Mouse (Mus musculus): Measurements from ENCODE around the gene Cyp46a1. TPM values are rescaled to one million over a fixed set of nuclear protein-coding genes. Genes with fewer than 3 reads are reported as not detected.
A peak's percentile ranks its signal among the peaks of the same experiment; 100 is the strongest.

Cyp46a1 gene
- polyA plus RNA-seq, 1 experiment from 2014 or later: 23.1 TPM

- H3K9ac ChIP-seq: no peak overlapping the region
- WGBS: 58% methylated on average over 10 of the region's 10 CpGs
Measured at GRCm38 (mm10) chr12:108315818-108316217, 18.4 kb upstream of the Cyp46a1 start.

DNA sequence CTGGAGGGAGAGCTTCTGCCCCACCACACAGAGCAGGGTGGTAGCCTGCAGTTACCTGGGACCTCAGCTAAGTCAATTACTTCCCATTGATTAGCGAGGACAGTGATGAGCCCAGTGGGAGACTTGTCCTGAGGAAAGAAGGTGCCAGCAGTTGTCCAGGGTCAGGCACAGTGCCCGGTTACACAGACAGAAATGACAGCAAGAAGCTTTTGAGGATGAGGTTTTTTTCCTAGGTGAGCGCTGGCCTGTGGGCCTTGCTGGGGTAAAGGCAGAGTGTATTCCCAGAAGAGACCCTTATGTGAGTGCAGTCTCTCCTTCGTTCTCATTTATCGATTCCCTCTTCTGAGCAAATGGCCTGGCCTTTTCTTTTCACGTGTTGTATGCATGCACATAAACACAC, 17.5 kb upstream of the Cyp46a1 start:
- no peak overlapping the region for H3K9ac ChIP-seq
- H3K36me3 ChIP-seq (ENCODE audit: poor library complexity, severe bottlenecking): no peaks in the 10 kb centered on the region
- no peaks in the 10 kb centered on the region for H3K9me3 ChIP-seq (replicated peaks)
- no peak for ATAC-seq
- peaks cover 28% of the 10 kb centered on the region for H3K27me3 ChIP-seq
- 31% methylated on average over 6 of the region's 6 CpGs for WGBS
- H3K4me2 ChIP-seq: no peak overlapping the region
- H3K4me1 ChIP-seq: peaks cover 57% of the 10 kb centered on the region
- no peak overlapping the region for H3K27ac ChIP-seq
- no peak overlapping the region for H3K4me3 ChIP-seq

More at GRCm38 (mm10) chr12:108315818-108316217, 18.4 kb upstream of the Cyp46a1 start:
- no peak for ATAC-seq
- no peaks in the 10 kb centered on the region for H3K9me3 ChIP-seq (replicated peaks)
- peaks cover 49% of the 10 kb centered on the region for H3K4me1 ChIP-seq
- no peak overlapping the region for H3K27ac ChIP-seq
- H3K4me3 ChIP-seq: no peak overlapping the region
- H3K36me3 ChIP-seq (ENCODE audit: poor library complexity, severe bottlenecking): no peaks in the 10 kb centered on the region
- H3K27me3 ChIP-seq: peaks cover 28% of the 10 kb centered on the region
- no peak overlapping the region for H3K4me2 ChIP-seq

- Histone ChIP-seq H3K4me3 (no peak overlapping the region), H3K27me3 (peaks cover 28% of the 10 kb centered on the region), H3K27ac (peak overlapping the region; percentile 52; the same call in 1 of the 2 replicates), H3K4me2 (no peak overlapping the region), H3K36me3 (ENCODE audit: poor library complexity, severe bottlenecking) (no peaks in the 10 kb centered on the region), H3K9ac (no peak overlapping the region), H3K4me1 (peaks cover 61% of the 10 kb centered on the region), H3K9me3 (replicated peaks) (no peaks in the 10 kb centered on the region)
- WGBS: 4% methylated on average over 9 of the region's 9 CpGs
- ATAC-seq: no peak
Measured at GRCm38 (mm10) chr12:108317201-108317738, 16.9 kb upstream of the Cyp46a1 start.

GRCm38 (mm10) chr12:108317826-108318430, 16.3 kb upstream of the Cyp46a1 start:
- no peaks in the 10 kb centered on the region for H3K9me3 ChIP-seq (replicated peaks)
- no peaks in the 10 kb centered on the region for H3K36me3 ChIP-seq (ENCODE audit: poor library complexity, severe bottlenecking)
- peak overlapping the region; percentile 52; the same call in 1 of the 2 replicates for H3K27ac ChIP-seq
- H3K27me3 ChIP-seq: peaks cover 28% of the 10 kb centered on the region
- no peak overlapping the region for H3K4me3 ChIP-seq
- ATAC-seq: no peak
- WGBS: 29% methylated on average over 18 of the region's 18 CpGs
- H3K4me2 ChIP-seq: peak overlapping the region; percentile 39; the same call in 1 of the 2 replicates
- H3K4me1 ChIP-seq: peaks cover 64% of the 10 kb centered on the region
- peak overlapping the region; percentile 27; the same call in 1 of the 2 replicates for H3K9ac ChIP-seq

GRCm38 (mm10) chr12:108318499-108318898, 15.7 kb upstream of the Cyp46a1 start:
- peaks cover 67% of the 10 kb centered on the region for H3K4me1 ChIP-seq
- 31% methylated on average over 35 of the region's 37 CpGs for WGBS
- H3K4me2 ChIP-seq: peak overlapping the region; percentile 39; the same call in 1 of the 2 replicates
- H3K36me3 ChIP-seq (ENCODE audit: poor library complexity, severe bottlenecking): no peaks in the 10 kb centered on the region
- H3K9ac ChIP-seq: peak overlapping the region; percentile 27; the same call in 1 of the 2 replicates
- peaks cover 28% of the 10 kb centered on the region for H3K27me3 ChIP-seq
- no peaks in the 10 kb centered on the region for H3K9me3 ChIP-seq (replicated peaks)
- ATAC-seq: no peak
- no peak overlapping the region for H3K27ac ChIP-seq
- no peak overlapping the region for H3K4me3 ChIP-seq

DNA sequence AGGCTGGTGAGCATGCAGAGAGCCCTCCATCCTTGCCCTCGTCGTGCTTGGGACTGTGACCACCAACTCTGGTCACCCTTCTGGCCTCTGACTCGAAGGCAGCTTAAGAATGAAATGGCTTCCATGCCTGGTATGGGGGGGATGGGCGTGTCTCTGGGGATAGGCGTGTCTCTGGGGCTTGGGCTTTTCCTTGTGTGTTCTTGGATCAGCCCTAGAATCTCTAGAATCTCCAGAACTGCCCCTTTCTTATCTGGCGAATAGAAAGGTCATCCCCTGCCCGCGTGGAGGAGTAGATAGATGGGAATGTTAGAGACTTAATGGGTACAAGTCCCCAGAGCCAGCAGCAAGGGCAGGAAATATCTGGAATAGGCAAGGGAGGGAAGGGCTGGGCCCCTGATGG, 14.1 kb upstream of the Cyp46a1 start:
- WGBS: 1% methylated on average over 8 of the region's 8 CpGs
- ATAC-seq: no peak; the same call in 1 of the 2 replicates
- peaks cover 28% of the 10 kb centered on the region for H3K27me3 ChIP-seq
- H3K9ac ChIP-seq: no peak overlapping the region
- no peaks in the 10 kb centered on the region for H3K9me3 ChIP-seq (replicated peaks)
- peaks cover 67% of the 10 kb centered on the region for H3K4me1 ChIP-seq
- H3K27ac ChIP-seq: peak overlapping the region; percentile 89
- H3K4me3 ChIP-seq: no peak overlapping the region
- H3K4me2 ChIP-seq: peak overlapping the region; percentile 2; the same call in 1 of the 2 replicates
- no peaks in the 10 kb centered on the region for H3K36me3 ChIP-seq (ENCODE audit: poor library complexity, severe bottlenecking)

- ATAC-seq: peak; percentile 68
- Histone ChIP-seq H3K4me2 (peak overlapping the region; percentile 5; the same call in 1 of the 2 replicates), H3K4me3 (no peak overlapping the region), H3K9me3 (replicated peaks) (no peaks in the 10 kb centered on the region), H3K9ac (no peak overlapping the region), H3K4me1 (peaks cover 56% of the 10 kb centered on the region), H3K36me3 (ENCODE audit: poor library complexity, severe bottlenecking) (no peaks in the 10 kb centered on the region), H3K27ac (peak overlapping the region; percentile 80), H3K27me3 (peaks cover 24% of the 10 kb centered on the region)
- 18% methylated on average over 5 of the region's 5 CpGs for WGBS
Measured at GRCm38 (mm10) chr12:108326401-108326800, 7.8 kb upstream of the Cyp46a1 start.

- peak overlapping the region; percentile 64 for H3K4me2 ChIP-seq
- H3K9me3 ChIP-seq (replicated peaks): no peaks in the 10 kb centered on the region
- H3K9ac ChIP-seq: peak overlapping the region; percentile 68
- H3K4me3 ChIP-seq: peak overlapping the region; percentile 41
- peak; percentile 74 for ATAC-seq
- peaks cover 47% of the 10 kb centered on the region for H3K4me1 ChIP-seq
- H3K27me3 ChIP-seq: peaks cover 24% of the 10 kb centered on the region
- H3K36me3 ChIP-seq (ENCODE audit: poor library complexity, severe bottlenecking): no peaks in the 10 kb centered on the region
- H3K27ac ChIP-seq: peak overlapping the region; percentile 80
- 5% methylated on average over 64 of the region's 66 CpGs for WGBS
Measured at GRCm38 (mm10) chr12:108327889-108328491, 6.2 kb upstream of the Cyp46a1 start.

- peak; percentile 13; the same call in 1 of the 2 replicates for ATAC-seq
- peaks cover 38% of the 10 kb centered on the region for H3K4me1 ChIP-seq
- H3K9me3 ChIP-seq (replicated peaks): no peaks in the 10 kb centered on the region
- 1% methylated on average over 16 of the region's 16 CpGs for WGBS
- H3K4me2 ChIP-seq: peak overlapping the region; percentile 98
- peak overlapping the region; percentile 58 for H3K9ac ChIP-seq
- H3K36me3 ChIP-seq (ENCODE audit: poor library complexity, severe bottlenecking): no peaks in the 10 kb centered on the region
- peaks cover 14% of the 10 kb centered on the region for H3K27me3 ChIP-seq
- H3K4me3 ChIP-seq: peak overlapping the region; percentile 66
- H3K27ac ChIP-seq: peak overlapping the region; percentile 78
Measured at GRCm38 (mm10) chr12:108333056-108333455, 1.1 kb upstream of the Cyp46a1 start.

GRCm38 (mm10) chr12:108333481-108333882, 699 bp upstream of the Cyp46a1 start:
- peaks cover 34% of the 10 kb centered on the region for H3K4me1 ChIP-seq
- H3K4me3 ChIP-seq: peak overlapping the region; percentile 66
- H3K9me3 ChIP-seq (replicated peaks): no peaks in the 10 kb centered on the region
- 2% methylated on average over 22 of the region's 22 CpGs for WGBS
- peak; percentile 31; the same call in 1 of the 2 replicates for ATAC-seq
- peak overlapping the region; percentile 78 for H3K27ac ChIP-seq
- H3K27me3 ChIP-seq: peaks cover 11% of the 10 kb centered on the region
- peak overlapping the region; percentile 58 for H3K9ac ChIP-seq
- no peaks in the 10 kb centered on the region for H3K36me3 ChIP-seq (ENCODE audit: poor library complexity, severe bottlenecking)
- H3K4me2 ChIP-seq: peak overlapping the region; percentile 98

- Histone ChIP-seq H3K36me3 (ENCODE audit: poor library complexity, severe bottlenecking) (no peaks in the 10 kb centered on the region), H3K4me3 (peak overlapping the region; percentile 66), H3K9me3 (replicated peaks) (no peaks in the 10 kb centered on the region), H3K4me1 (peaks cover 23% of the 10 kb centered on the region), H3K27ac (no peak overlapping the region), H3K4me2 (peak overlapping the region; percentile 98), H3K27me3 (0 out of 2 replicates have a peak, but pooled peaks cover 2% of the 10 kb centered on the region), H3K9ac (peak overlapping the region; percentile 72)
- 2% methylated on average over 32 of the region's 32 CpGs for WGBS
- ATAC-seq: no peak
Measured at GRCm38 (mm10) chr12:108334529-108334928, 348 bp downstream of the Cyp46a1 start.

- Histone ChIP-seq H3K36me3 (ENCODE audit: poor library complexity, severe bottlenecking) (no peaks in the 10 kb centered on the region), H3K4me3 (no peak overlapping the region), H3K27me3 (no peaks in the 10 kb centered on the region), H3K9me3 (replicated peaks) (no peaks in the 10 kb centered on the region), H3K4me2 (no peak overlapping the region), H3K27ac (no peak overlapping the region), H3K4me1 (peaks cover 10% of the 10 kb centered on the region), H3K9ac (no peak overlapping the region)
- 40% methylated on average over 14 of the region's 14 CpGs for WGBS
- no peak for ATAC-seq
Measured at GRCm38 (mm10) chr12:108338572-108339190, 4.5 kb downstream of the Cyp46a1 start.

Data from forebrain, embryonic 13.5 days (tissue).